Mouse (Mus musculus): ENCODE data around the gene Elf2.

DNA sequence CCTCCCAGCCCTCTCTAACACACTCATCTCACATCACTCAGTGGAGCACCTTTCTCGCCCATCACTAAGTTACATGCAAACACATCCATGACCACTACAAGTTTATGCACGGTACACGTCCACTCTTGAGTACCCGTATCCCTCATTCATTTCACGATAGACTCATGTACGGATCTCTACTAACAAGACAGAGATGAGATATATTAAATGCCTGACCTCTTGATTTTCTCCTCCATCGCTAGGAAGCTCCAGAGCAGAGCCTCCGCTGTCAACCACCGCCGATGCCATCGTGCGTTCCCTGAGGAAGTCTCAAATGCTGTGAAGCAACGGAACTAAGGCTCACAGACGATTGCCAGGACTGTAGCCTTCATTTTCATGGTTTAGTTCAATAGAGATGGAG lies 17.5 kb downstream of the Elf2 start:
- TF ChIP-seq CTCF (conservative IDR thresholded peaks at IDR 0.05; ENCODE audit: insufficient read depth, insufficient read length, low read depth, low read length), result no peak
- TF ChIP-seq POLR2A (IDR thresholded peaks at IDR 0.05; ENCODE audit: low read depth, low read length), result no peak
